Mouse (Mus musculus) small intestine, adult 2 months (tissue): ENCODE measurements around the gene Ing1.

Source experiments
- CTCF ChIP-seq: fragments of 200-500 bp; IDR thresholded peaks from 2 replicates; pipeline ENCODE4 v1.5.1; 2012; ENCODE audit warnings: low read depth, mild to moderate bottlenecking, control low read depth, inconsistent platforms, low read length, moderate library complexity, mixed read lengths; ENCODE audit not compliant: insufficient replicate concordance, insufficient read length; ENCODE audit errors: extremely low read depth
- POLR2A ChIP-seq: fragments of 200-500 bp; IDR thresholded peaks from 2 replicates; pipeline ENCODE4 v1.6.1; 2012; ENCODE audit warnings: low read depth, mild to moderate bottlenecking, control low read depth, inconsistent platforms, low read length, moderate library complexity

GRCm38 (mm10) chr8:11539049-11539448, 16.3 kb upstream of the Ing1 start:
- no peak for TF ChIP-seq CTCF
- TF ChIP-seq POLR2A, result no peak
